23 mouse cellular contexts compared by ENCODE assay signal in the genomic region with DNA sequence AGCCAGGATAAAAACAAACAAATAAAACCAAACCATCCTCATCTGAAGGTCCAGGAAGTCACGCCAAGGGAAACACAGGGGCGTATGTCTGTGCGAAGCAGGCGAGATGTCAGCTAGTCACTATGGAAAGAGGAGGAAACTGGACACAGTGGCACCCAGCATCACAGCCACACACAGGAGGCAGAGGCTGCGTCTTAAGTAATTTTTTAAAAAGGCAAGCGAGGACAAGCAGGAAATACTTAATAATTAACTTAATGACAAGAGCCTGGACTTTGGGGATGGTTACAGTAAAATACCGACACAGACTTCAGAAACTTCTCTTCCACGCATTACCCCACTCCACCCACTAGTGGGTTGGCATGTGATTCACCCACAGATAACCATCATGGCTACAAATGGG. TPM values are rescaled to one million over a fixed set of nuclear protein-coding genes. Genes with fewer than 3 reads are reported as not detected.
A peak's percentile ranks its signal among the peaks of the same experiment; 100 is the strongest.
DNase-seq lines count a peak whose midpoint lies in the region; ATAC-seq lines count a peak whose summit lies in the region.
"Had no signal": no experiment of that assay in that cellular context is flagged by ENCODE, and none has a peak within 500 bp of the region (broad histone marks: within the 10 kb centered on the region; RNA-seq: fewer than 3 reads in every experiment).

No protein-coding gene starts in this region.

- no peak overlapping the region for H3K4me3 ChIP-seq in kidney, embryonic 14.5 days (ENCODE audit: low read length)
- H3K4me3 ChIP-seq: embryonic facial prominence, embryonic 15.5 days; erythroblast, embryonic 14.5 days; forebrain, embryonic 10.5 days; heart, embryonic 13.5 days; hindbrain, embryonic 15.5 days had no signal

- 0 out of 2 replicates have a peak, but pooled peaks have one; percentile 12 for ATAC-seq in kidney, embryonic 14.5 days (ENCODE audit: low FRiP score, low TSS enrichment)
- ATAC-seq: forebrain, embryonic 14.5 days had no signal

- no peak overlapping the region; the same call in 1 of the 2 replicates for H3K4me2 ChIP-seq in kidney, embryonic 14.5 days (replicated peaks; ENCODE audit: low read depth, low read length)
- H3K4me2 ChIP-seq: embryonic facial prominence, embryonic 15.5 days; heart, embryonic 13.5 days; hindbrain, embryonic 15.5 days had no signal

- no peaks in the 10 kb centered on the region for H3K27me3 ChIP-seq in kidney, embryonic 14.5 days (ENCODE audit: control insufficient read depth, insufficient read depth, low read length)
- H3K27me3 ChIP-seq: embryonic facial prominence, embryonic 15.5 days; heart, embryonic 13.5 days; hindbrain, embryonic 15.5 days had no signal

- H3K9ac ChIP-seq in kidney, embryonic 14.5 days (ENCODE audit: low read depth, low read length), result no peak overlapping the region
- H3K9ac ChIP-seq: embryonic facial prominence, embryonic 15.5 days; heart, embryonic 13.5 days; hindbrain, embryonic 15.5 days had no signal

- WGBS in kidney, embryonic 14.5 days, result 63% methylated on average over 8 of the region's 8 CpGs

- H3K4me1 ChIP-seq in kidney, embryonic 14.5 days (ENCODE audit: control insufficient read depth, insufficient read depth, low read length), result 0 out of 2 replicates have a peak, but pooled peaks cover 4% of the 10 kb centered on the region
- H3K4me1 ChIP-seq: embryonic facial prominence, embryonic 15.5 days; forebrain, embryonic 10.5 days; heart, embryonic 13.5 days; hindbrain, embryonic 15.5 days had no signal

- peak; percentile 7 for DNase-seq in MN1 (ENCODE audit: low spot score)
- peak; percentile 32 for DNase-seq in kidney, adult 18-20 months
- peak; percentile 45 for DNase-seq in kidney, postnatal 14 days
- no peak for DNase-seq in urinary bladder, postnatal 14 days (ENCODE audit: low spot score)
- DNase-seq in adrenal gland, postnatal 14 days, result no peak
- DNase-seq in frontal cortex, adult 2 months (ENCODE audit: extremely low spot score in 1 of 2, low spot score in 1 of 2), result no peak
- DNase-seq: adrenal gland, adult 8-10 months; cerebellum, adult 11 months; cerebellum, adult 8-10 months; embryo, embryonic 11 days; gastrocnemius, postnatal 10 days; heart, adult 18-20 months; heart, postnatal 36 days had no signal

- no peak overlapping the region for H3K27ac ChIP-seq in kidney, embryonic 14.5 days (ENCODE audit: low read depth, low read length)
- H3K27ac ChIP-seq: embryonic facial prominence, embryonic 15.5 days; forebrain, embryonic 10.5 days; heart, embryonic 13.5 days; hindbrain, embryonic 15.5 days had no signal

- H3K9me3 ChIP-seq in kidney, embryonic 14.5 days (ENCODE audit: control insufficient read depth, low read length), result no peaks in the 10 kb centered on the region
- H3K9me3 ChIP-seq: embryonic facial prominence, embryonic 15.5 days; forebrain, embryonic 10.5 days; heart, embryonic 13.5 days; hindbrain, embryonic 15.5 days had no signal

- no peaks in the 10 kb centered on the region for H3K36me3 ChIP-seq in kidney, embryonic 14.5 days (ENCODE audit: control insufficient read depth, insufficient read depth, low read length)
- H3K36me3 ChIP-seq: embryonic facial prominence, embryonic 15.5 days; forebrain, embryonic 10.5 days; heart, embryonic 13.5 days; hindbrain, embryonic 15.5 days had no signal

RNA-seq across cellular contexts. Expression of gene D330020A13Rik, which starts 51.6 kb away (rescaled TPM):
- polyA plus RNA-seq in kidney, embryonic 14.5 days (2014; fragmentation: Nextera tagmentation; extraction: Ambion mirVana), result 0.22 and 0.49 TPM in 2 replicates
- not detected in 2 replicates for total RNA-seq in adrenal gland, postnatal 14 days (2021)
- 0.10 and 0.11 TPM in 2 replicates for polyA plus RNA-seq in frontal cortex, adult 2 months (2012; rRNA removed)
- total RNA-seq: common myeloid progenitor, adult 5-6 weeks; heart, adult 18-20 months; heart, postnatal 36 days had no signal
- polyA plus RNA-seq: erythroblast, embryonic 14.5 days; forebrain, embryonic 10.5 days; forebrain, embryonic 14.5 days; heart, embryonic 13.5 days; heart, postnatal 0 days had no signal

RNA-seq across cellular contexts. Expression of gene B4galnt3, which starts 51.8 kb away (rescaled TPM):
- 0.45 and 1.1 TPM in 2 replicates for polyA plus RNA-seq in kidney, embryonic 14.5 days (2014; fragmentation: Nextera tagmentation; extraction: Ambion mirVana)
- 5.4 and 5.6 TPM in 2 replicates for total RNA-seq in adrenal gland, postnatal 14 days (2021)
- 0.38 and 0.44 TPM in 2 replicates for polyA plus RNA-seq in frontal cortex, adult 2 months (2012; rRNA removed)
- total RNA-seq: common myeloid progenitor, adult 5-6 weeks had no signal
- polyA plus RNA-seq: forebrain, embryonic 14.5 days; hindbrain, embryonic 11.5 days had no signal

Comparison
In these comparisons a context has a peak if more than half of its experiments do, and no peak if none do; other contexts are left out.
1. DNase-seq: peak in MN1 (single experiment), kidney, adult 18-20 months (single experiment) and kidney, postnatal 14 days (single experiment); none in urinary bladder, postnatal 14 days (single experiment), adrenal gland, postnatal 14 days (single experiment) and frontal cortex, adult 2 months (0 of 2).